Mouse (Mus musculus): Measurements from ENCODE around the gene Trib3. TPM values are rescaled to one million over a fixed set of nuclear protein-coding genes. Genes with fewer than 3 reads are reported as not detected.
A peak's percentile ranks its signal among the peaks of the same experiment; 100 is the strongest.

The Trib3 gene
- polyA plus RNA-seq (2014; fragmentation: Nextera tagmentation; extraction: Ambion mirVana) = 0.86 and 1.7 TPM in 2 replicates

DNA sequence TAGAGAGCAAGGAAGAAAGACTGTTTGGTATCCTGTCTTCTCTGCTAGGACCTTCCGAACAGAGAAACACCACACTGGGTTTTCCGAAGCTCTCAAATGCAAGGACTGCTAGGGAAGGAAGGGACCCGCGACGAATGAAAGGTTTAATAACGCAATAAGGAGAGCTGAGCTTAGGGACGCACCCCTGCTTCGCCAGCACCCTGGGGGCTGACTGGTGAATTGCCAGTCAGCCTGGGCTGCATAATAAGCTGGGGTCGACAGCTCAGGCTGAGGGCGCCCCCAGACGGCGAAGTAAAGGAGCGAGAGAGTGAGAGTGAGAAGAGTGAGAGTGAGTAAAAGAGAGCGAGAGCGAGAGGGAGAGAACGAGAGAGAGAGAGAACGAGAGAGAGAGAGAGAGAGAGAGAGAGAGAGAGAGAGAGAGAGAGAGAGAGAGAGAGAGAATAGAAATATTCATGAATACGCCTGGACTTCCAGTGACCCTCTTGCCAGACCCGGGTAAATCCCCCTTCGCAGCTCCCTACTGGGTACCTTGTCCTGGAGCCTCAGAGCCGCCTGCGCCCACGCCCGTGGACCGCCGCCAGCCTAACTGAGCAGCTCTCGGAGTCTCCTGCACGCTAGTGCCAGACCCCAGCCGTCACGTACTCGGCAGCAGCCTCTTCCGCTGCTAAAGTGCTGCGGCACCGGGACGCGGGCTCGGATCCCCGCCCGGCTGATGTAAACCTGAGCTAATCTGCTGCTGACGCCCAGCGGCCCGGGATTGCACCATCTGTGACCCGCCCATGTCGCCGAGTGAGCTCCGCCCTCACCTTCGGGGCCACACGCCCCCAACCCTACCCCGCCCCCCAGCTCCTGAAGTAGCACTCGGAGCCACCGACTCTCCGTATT, at the start of gene Trib3:
TSS of gene Trib3 (minus strand) at position 704 of the 885 bp plus-strand sequence.
- DNase-seq (ENCODE audit: low spot score) (peak; percentile 84), ATAC-seq (ENCODE audit: low FRiP score) (peak; percentile 87)
- H3K27me3 ChIP-seq (ENCODE audit: control insufficient read depth, insufficient read depth, low read length) = peaks cover 7% of the 10 kb centered on the region; the same call in 1 of the 2 replicates
- under 1% methylated on average over 50 of the region's 52 CpGs for WGBS
- peak within 1 kb of the TSS; percentile 77 for H3K4me2 ChIP-seq (replicated peaks; ENCODE audit: low read depth, low read length)
- no peak within 1 kb of the TSS for H3K27ac ChIP-seq (ENCODE audit: low read depth, low read length)
- H3K36me3 ChIP-seq (ENCODE audit: control insufficient read depth, insufficient read depth, low read length) = no peaks in the 10 kb centered on the region
- H3K4me1 ChIP-seq (replicated peaks; ENCODE audit: control insufficient read depth, insufficient read depth, low read length) = peaks cover 4% of the 10 kb centered on the region; the same call in 1 of the 2 replicates
- peak within 1 kb of the TSS; percentile 49 for H3K4me3 ChIP-seq (ENCODE audit: low read depth, low read length)
- H3K9ac ChIP-seq (ENCODE audit: low read depth, low read length) = peak within 1 kb of the TSS; percentile 56
- H3K9me3 ChIP-seq (ENCODE audit: control insufficient read depth, low read length) = no peaks in the 10 kb centered on the region

- no peak for DNase-seq (ENCODE audit: low spot score)
- WGBS = 56% methylated on average over 9 of the region's 9 CpGs
Measured at GRCm38 (mm10) chr2:152393225-152394017, 49.6 kb upstream of the Trib3 start.

GRCm38 (mm10) chr2:152392786-152393185, 49.0 kb upstream of the Trib3 start:
- Histone ChIP-seq H3K4me3 (ENCODE audit: low read depth, low read length) (no peak overlapping the region), H3K9me3 (ENCODE audit: control insufficient read depth, low read length) (no peaks in the 10 kb centered on the region), H3K4me1 (replicated peaks; ENCODE audit: control insufficient read depth, insufficient read depth, low read length) (peaks cover 9% of the 10 kb centered on the region; the same call in 1 of the 2 replicates), H3K36me3 (ENCODE audit: control insufficient read depth, insufficient read depth, low read length) (no peaks in the 10 kb centered on the region), H3K4me2 (replicated peaks; ENCODE audit: low read depth, low read length) (no peak overlapping the region), H3K27me3 (ENCODE audit: control insufficient read depth, insufficient read depth, low read length) (no peaks in the 10 kb centered on the region), H3K9ac (ENCODE audit: low read depth, low read length) (no peak overlapping the region), H3K27ac (ENCODE audit: low read depth, low read length) (no peak overlapping the region)
- DNase-seq (ENCODE audit: low spot score) (peak; percentile 66), ATAC-seq (ENCODE audit: low FRiP score) (no peak)
- 13% methylated on average over 3 of the region's 3 CpGs for WGBS

More at GRCm38 (mm10) chr2:152393225-152394017, 49.6 kb upstream of the Trib3 start:
- H3K27me3 ChIP-seq (ENCODE audit: control insufficient read depth, insufficient read depth, low read length) = no peaks in the 10 kb centered on the region
- H3K36me3 ChIP-seq (ENCODE audit: control insufficient read depth, insufficient read depth, low read length) = no peaks in the 10 kb centered on the region
- no peaks in the 10 kb centered on the region for H3K9me3 ChIP-seq (ENCODE audit: control insufficient read depth, low read length)
- no peak overlapping the region; the same call in 1 of the 2 replicates for H3K4me2 ChIP-seq (replicated peaks; ENCODE audit: low read depth, low read length)
- peaks cover 9% of the 10 kb centered on the region; the same call in 1 of the 2 replicates for H3K4me1 ChIP-seq (replicated peaks; ENCODE audit: control insufficient read depth, insufficient read depth, low read length)
- no peak overlapping the region for H3K4me3 ChIP-seq (ENCODE audit: low read depth, low read length)
- no peak for ATAC-seq (ENCODE audit: low FRiP score)
- no peak overlapping the region for H3K27ac ChIP-seq (ENCODE audit: low read depth, low read length)
- no peak overlapping the region for H3K9ac ChIP-seq (ENCODE audit: low read depth, low read length)

DNA sequence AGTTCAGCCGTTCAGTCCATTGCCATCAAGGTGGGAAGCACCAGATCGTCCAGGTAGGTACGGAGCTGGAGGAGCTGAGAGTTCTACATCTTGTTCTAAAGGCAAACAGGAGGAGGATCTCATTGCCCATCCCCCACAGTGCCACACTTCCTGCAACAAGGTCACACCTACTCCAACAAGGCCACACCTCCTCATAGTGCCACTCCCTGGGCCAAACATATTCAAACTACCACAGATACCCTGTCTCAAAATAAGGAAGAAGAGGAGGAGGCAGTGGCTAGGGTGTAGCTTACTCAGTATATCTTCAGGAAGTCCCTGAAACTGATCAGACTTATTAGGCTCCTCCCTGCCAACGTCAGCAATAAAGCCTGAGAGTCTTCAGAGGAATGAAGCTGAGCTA, 40.4 kb upstream of the Trib3 start:
- ATAC-seq (ENCODE audit: low FRiP score) = no peak
- no peak overlapping the region for H3K27ac ChIP-seq (ENCODE audit: low read depth, low read length)
- H3K9me3 ChIP-seq (ENCODE audit: control insufficient read depth, low read length) = no peaks in the 10 kb centered on the region
- no peaks in the 10 kb centered on the region for H3K4me1 ChIP-seq (replicated peaks; ENCODE audit: control insufficient read depth, insufficient read depth, low read length)
- H3K27me3 ChIP-seq (ENCODE audit: control insufficient read depth, insufficient read depth, low read length) = no peaks in the 10 kb centered on the region
- no peaks in the 10 kb centered on the region for H3K36me3 ChIP-seq (ENCODE audit: control insufficient read depth, insufficient read depth, low read length)
- no peak overlapping the region for H3K4me3 ChIP-seq (ENCODE audit: low read depth, low read length)
- WGBS = 84% methylated on average over 4 of the region's 4 CpGs
- no peak overlapping the region for H3K9ac ChIP-seq (ENCODE audit: low read depth, low read length)
- no peak overlapping the region for H3K4me2 ChIP-seq (replicated peaks; ENCODE audit: low read depth, low read length)
- no peak for DNase-seq (ENCODE audit: low spot score)

DNA sequence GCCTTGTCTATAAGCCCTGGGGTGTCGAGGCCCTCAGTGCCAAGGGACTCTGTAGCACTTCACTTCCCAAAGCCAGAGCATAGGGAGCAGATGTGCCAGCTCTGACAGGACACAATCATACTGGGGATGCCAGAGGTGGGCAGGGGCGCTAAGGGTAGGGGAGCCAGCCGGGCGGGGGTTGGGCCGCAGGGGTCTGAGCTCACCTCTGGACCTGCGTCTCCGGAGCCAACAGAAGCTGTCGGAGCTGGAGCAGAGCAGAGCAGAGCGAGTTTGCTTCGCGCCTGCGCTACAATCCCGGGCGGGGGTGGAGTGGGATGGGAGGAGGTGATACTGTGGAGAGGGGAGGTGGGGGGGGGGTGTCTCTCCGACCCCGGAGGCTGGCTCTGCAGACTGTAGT, 32.5 kb upstream of the Trib3 start, which contains the start of gene Nrsn2:
TSS of gene Nrsn2 (minus strand) at position 294 of the 397 bp plus-strand sequence.
- peak; percentile 74 for ATAC-seq (ENCODE audit: low FRiP score)
- H3K4me1 ChIP-seq (replicated peaks; ENCODE audit: control insufficient read depth, insufficient read depth, low read length) = peaks cover 10% of the 10 kb centered on the region; the same call in 1 of the 2 replicates
- H3K27me3 ChIP-seq (ENCODE audit: control insufficient read depth, insufficient read depth, low read length) = 0 out of 2 replicates have a peak, but pooled peaks cover 2% of the 10 kb centered on the region
- H3K4me3 ChIP-seq (ENCODE audit: low read depth, low read length) = peak within 1 kb of the TSS; percentile 18; the same call in 1 of the 2 replicates
- H3K9me3 ChIP-seq (ENCODE audit: control insufficient read depth, low read length) = no peaks in the 10 kb centered on the region
- DNase-seq (ENCODE audit: low spot score) = peak; percentile 42
- H3K4me2 ChIP-seq (replicated peaks; ENCODE audit: low read depth, low read length) = peak within 1 kb of the TSS; percentile 40
- peak within 1 kb of the TSS; percentile 56; the same call in 1 of the 2 replicates for H3K9ac ChIP-seq (ENCODE audit: low read depth, low read length)
- WGBS = 3% methylated on average over 16 of the region's 16 CpGs
- peak within 1 kb of the TSS; percentile 80 for H3K27ac ChIP-seq (ENCODE audit: low read depth, low read length)
- no peaks in the 10 kb centered on the region for H3K36me3 ChIP-seq (ENCODE audit: control insufficient read depth, insufficient read depth, low read length)

DNA sequence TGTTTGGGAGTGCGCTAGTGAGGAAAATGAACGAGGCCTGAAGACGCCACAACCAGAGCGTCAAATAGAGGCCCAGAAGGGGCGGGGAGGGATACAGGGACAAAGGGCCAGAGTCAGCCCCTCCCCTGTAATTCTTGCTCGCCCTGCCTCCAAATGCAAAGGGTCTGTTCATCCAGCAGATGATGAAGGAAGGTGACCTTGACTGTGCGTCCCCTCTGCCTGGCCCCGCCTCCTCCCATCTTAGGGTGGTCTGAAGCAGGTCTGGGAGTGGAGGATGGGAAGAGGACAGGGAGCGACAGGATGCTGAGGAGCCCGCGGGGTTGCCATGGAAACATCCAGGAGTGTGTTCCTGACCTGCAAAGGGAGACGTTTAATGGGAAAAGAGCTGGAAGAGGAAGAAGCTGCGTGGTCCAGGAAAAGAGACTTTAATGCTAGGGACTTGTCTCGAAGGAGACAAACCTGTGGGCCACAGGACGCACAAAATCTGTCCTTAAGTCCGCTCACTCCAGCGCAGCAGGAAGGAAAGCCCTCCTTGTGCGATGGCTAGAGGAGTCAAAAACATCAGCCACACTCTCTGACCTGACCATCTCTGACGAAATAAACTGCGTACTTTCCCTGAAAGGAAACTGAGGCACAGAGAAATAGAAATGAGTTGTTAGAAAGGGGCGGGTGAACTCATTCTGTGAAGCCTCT, 32.0 kb upstream of the Trib3 start:
- no peaks in the 10 kb centered on the region for H3K36me3 ChIP-seq (ENCODE audit: control insufficient read depth, insufficient read depth, low read length)
- H3K9me3 ChIP-seq (ENCODE audit: control insufficient read depth, low read length) = no peaks in the 10 kb centered on the region
- H3K27me3 ChIP-seq (ENCODE audit: control insufficient read depth, insufficient read depth, low read length) = 0 out of 2 replicates have a peak, but pooled peaks cover 2% of the 10 kb centered on the region
- H3K9ac ChIP-seq (ENCODE audit: low read depth, low read length) = peak overlapping the region; percentile 56; the same call in 1 of the 2 replicates
- 4% methylated on average over 21 of the region's 21 CpGs for WGBS
- peak overlapping the region; percentile 40 for H3K4me2 ChIP-seq (replicated peaks; ENCODE audit: low read depth, low read length)
- ATAC-seq (ENCODE audit: low FRiP score) (peak; percentile 92), DNase-seq (ENCODE audit: low spot score) (peak; percentile 78)
- H3K4me1 ChIP-seq (replicated peaks; ENCODE audit: control insufficient read depth, insufficient read depth, low read length) = peaks cover 10% of the 10 kb centered on the region; the same call in 1 of the 2 replicates
- peak overlapping the region; percentile 18; the same call in 1 of the 2 replicates for H3K4me3 ChIP-seq (ENCODE audit: low read depth, low read length)
- peak overlapping the region; percentile 80 for H3K27ac ChIP-seq (ENCODE audit: low read depth, low read length)

DNA sequence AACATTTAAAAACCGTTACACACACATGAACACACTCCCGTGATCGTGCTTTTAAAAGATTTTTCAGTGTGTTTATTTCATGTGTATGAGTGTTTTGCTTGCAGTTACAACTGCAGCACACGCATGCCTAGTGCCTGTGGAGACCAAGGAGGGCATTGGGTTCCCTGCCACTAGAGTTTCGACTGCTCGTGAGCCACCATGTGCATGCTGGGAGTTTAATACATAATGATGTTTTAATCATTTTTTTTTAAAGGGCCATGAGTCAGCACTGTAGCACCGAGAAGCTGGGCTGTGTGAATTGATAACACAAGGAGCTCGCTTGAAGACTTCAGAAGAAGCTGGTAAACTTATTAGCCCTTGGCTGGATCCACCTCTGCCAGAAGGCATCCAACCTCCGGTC, 29.7 kb upstream of the Trib3 start:
- Histone ChIP-seq H3K4me2 (replicated peaks; ENCODE audit: low read depth, low read length) (no peak overlapping the region), H3K36me3 (ENCODE audit: control insufficient read depth, insufficient read depth, low read length) (no peaks in the 10 kb centered on the region), H3K9ac (ENCODE audit: low read depth, low read length) (no peak overlapping the region), H3K27ac (ENCODE audit: low read depth, low read length) (no peak overlapping the region), H3K9me3 (ENCODE audit: control insufficient read depth, low read length) (no peaks in the 10 kb centered on the region), H3K4me3 (ENCODE audit: low read depth, low read length) (no peak overlapping the region), H3K4me1 (replicated peaks; ENCODE audit: control insufficient read depth, insufficient read depth, low read length) (peaks cover 10% of the 10 kb centered on the region; the same call in 1 of the 2 replicates), H3K27me3 (ENCODE audit: control insufficient read depth, insufficient read depth, low read length) (0 out of 2 replicates have a peak, but pooled peaks cover 4% of the 10 kb centered on the region)
- no peak for ATAC-seq (ENCODE audit: low FRiP score)
- DNase-seq (ENCODE audit: low spot score) = no peak
- 85% methylated on average over 9 of the region's 9 CpGs for WGBS

DNA sequence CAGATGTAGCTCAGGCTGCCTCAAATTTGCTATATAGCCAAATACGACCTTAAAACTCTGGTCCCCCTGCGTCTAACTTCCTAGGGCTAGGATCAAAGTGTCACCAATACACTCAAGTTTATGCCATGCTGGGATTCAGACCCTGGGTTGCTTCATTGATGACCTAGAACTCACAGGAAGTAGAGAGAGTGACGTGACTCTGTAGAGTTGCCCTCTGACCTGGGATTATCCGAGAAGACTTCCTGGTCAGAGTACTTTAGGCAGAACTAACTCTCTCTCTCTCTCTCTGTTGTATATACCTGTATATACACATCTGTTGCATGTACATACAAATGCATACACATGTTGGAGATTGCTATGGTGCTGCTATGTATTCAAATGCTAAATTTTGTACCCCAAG, 28.8 kb upstream of the Trib3 start:
- DNase-seq (ENCODE audit: low spot score) (no peak), ATAC-seq (ENCODE audit: low FRiP score) (no peak)
- Histone ChIP-seq H3K27ac (ENCODE audit: low read depth, low read length) (no peak overlapping the region), H3K9ac (ENCODE audit: low read depth, low read length) (no peak overlapping the region), H3K4me1 (replicated peaks; ENCODE audit: control insufficient read depth, insufficient read depth, low read length) (peaks cover 10% of the 10 kb centered on the region; the same call in 1 of the 2 replicates), H3K27me3 (ENCODE audit: control insufficient read depth, insufficient read depth, low read length) (0 out of 2 replicates have a peak, but pooled peaks cover 4% of the 10 kb centered on the region), H3K4me3 (ENCODE audit: low read depth, low read length) (no peak overlapping the region), H3K9me3 (ENCODE audit: control insufficient read depth, low read length) (no peaks in the 10 kb centered on the region), H3K36me3 (ENCODE audit: control insufficient read depth, insufficient read depth, low read length) (no peaks in the 10 kb centered on the region), H3K4me2 (replicated peaks; ENCODE audit: low read depth, low read length) (no peak overlapping the region)
- 70% methylated on average over 4 of the region's 4 CpGs for WGBS

Measured in hindbrain, embryonic 11.5 days (tissue).